Mouse (Mus musculus) cerebellum, adult 18-20 months (tissue): ENCODE measurements around the gene Vps41.

ENCODE experiments used
- DNase-seq, 2 experiments: peaks; one replicate each; pipeline ENCODE4 v3.0.0; 2021

Gene Vps41

GRCm38 (mm10) chr13:18892910-18893309 is 175.8 kb downstream of the Vps41 start:
- no peak for DNase-seq

- DNase-seq, result no peak
Observed at GRCm38 (mm10) chr13:18896789-18897188, 179.7 kb downstream of the Vps41 start.

GRCm38 (mm10) chr13:18903623-18904022 is 186.5 kb downstream of the Vps41 start:
- no peak for DNase-seq

- DNase-seq, result no peak
Observed at GRCm38 (mm10) chr13:18914774-18915173, 197.7 kb downstream of the Vps41 start.
